Mouse (Mus musculus) megakaryocyte, embryonic 14.5 days (primary cell): Measurements from ENCODE around the gene Serpina1e. TPM values are rescaled to one million over a fixed set of nuclear protein-coding genes. Genes with fewer than 3 reads are reported as not detected.

Experiments used
- H3K27me3 ChIP-seq: replicated peaks from 2 replicates; pipeline ENCODE3; 2012; ENCODE audit warnings: inconsistent platforms
- H3K36me3 ChIP-seq: replicated peaks from 2 replicates; pipeline ENCODE3; 2012; ENCODE audit warnings: low read length, inconsistent platforms, mixed read lengths
- H3K4me1 ChIP-seq: 2 replicates; pipeline ENCODE4 v1.6.1; 2012; ENCODE audit warnings: inconsistent platforms
- H3K4me3 ChIP-seq: replicated peaks from 2 replicates; pipeline ENCODE3; 2012; ENCODE audit warnings: moderate library complexity, mild to moderate bottlenecking, inconsistent platforms
- H3K9me3 ChIP-seq: 2 replicates; pipeline ENCODE4 v1.6.1; 2012; ENCODE audit warnings: inconsistent platforms
- FLI1 ChIP-seq: IDR thresholded peaks from 2 replicates; pipeline ENCODE4 v1.6.1; 2012; ENCODE audit warnings: low read length, inconsistent platforms, mixed read lengths
- GATA1 ChIP-seq: IDR thresholded peaks from 3 replicates; pipeline ENCODE4 v1.6.1; 2012; ENCODE audit warnings: mixed read lengths, low read length, inconsistent platforms, borderline replicate concordance
- polyA plus RNA-seq: library from polyadenylated mRNA; stranded (reverse); fragments of >175 nt; gene quantifications from 2 replicates; pipeline ENCODE4 v1.2.3, GENCODE M21; 2012; ENCODE audit warnings: low replicate concordance; ENCODE audit not compliant: insufficient read depth

Gene Serpina1e
- polyA plus RNA-seq = not detected in 2 replicates

DNA sequence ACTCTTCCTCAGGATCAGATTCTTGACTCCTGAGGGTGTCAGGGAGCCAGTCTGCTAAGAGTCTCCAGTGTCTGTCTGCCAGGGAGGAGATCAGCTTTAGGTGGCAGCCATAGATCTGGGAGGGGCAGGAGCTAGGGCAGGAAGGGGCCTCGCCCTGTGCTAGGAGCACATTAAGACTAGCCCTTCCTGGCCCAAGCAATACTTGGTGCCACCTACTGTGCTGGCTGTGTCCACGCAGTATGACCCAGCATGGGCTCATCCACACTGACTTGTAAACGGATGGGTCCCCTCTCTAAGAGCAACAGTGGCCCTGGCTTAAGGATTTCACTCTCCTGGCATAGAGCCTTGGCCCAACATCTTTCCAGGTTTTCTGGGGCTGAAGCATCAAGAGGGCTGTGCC is at the start of gene Serpina1e:
Gene Serpina1e, minus strand, starts transcription at position 178 of the 400 bp plus-strand sequence.
- Histone ChIP-seq H3K9me3 (peaks cover 14% of the 10 kb centered on the region; the same call in 1 of the 2 replicates), H3K4me3 (no peak within 1 kb of the TSS), H3K36me3 (no peaks in the 10 kb centered on the region), H3K4me1 (no peaks in the 10 kb centered on the region), H3K27me3 (no peaks in the 10 kb centered on the region)
- TF ChIP-seq FLI1 (no peak), GATA1 (no peak)

DNA sequence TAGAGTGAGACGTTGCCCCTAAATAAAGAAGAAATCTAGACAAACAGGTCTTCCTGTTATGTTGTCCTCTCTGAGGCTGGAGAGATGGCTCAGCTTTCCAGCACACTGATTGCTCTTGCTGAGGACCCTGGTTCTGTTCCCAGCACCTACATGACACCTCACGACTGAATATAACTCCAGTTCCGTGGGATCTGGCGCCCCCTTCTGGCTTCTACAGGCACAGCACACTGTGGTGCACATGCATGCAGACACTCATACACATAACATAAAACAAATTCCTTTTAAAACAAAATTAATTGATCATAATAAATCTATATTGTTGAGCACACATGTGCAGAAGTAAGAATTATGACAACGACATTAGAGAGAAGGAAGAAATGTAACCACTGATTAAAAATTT is 45.9 kb upstream of the Serpina1e start:
- H3K4me1 ChIP-seq = peaks cover 7% of the 10 kb centered on the region; the same call in 1 of the 2 replicates
- no peaks in the 10 kb centered on the region for H3K36me3 ChIP-seq
- H3K9me3 ChIP-seq = peaks cover 29% of the 10 kb centered on the region
- H3K27me3 ChIP-seq = peaks cover 3% of the 10 kb centered on the region
- H3K4me3 ChIP-seq = no peak overlapping the region
- TF ChIP-seq FLI1 (no peak), GATA1 (no peak)

DNA sequence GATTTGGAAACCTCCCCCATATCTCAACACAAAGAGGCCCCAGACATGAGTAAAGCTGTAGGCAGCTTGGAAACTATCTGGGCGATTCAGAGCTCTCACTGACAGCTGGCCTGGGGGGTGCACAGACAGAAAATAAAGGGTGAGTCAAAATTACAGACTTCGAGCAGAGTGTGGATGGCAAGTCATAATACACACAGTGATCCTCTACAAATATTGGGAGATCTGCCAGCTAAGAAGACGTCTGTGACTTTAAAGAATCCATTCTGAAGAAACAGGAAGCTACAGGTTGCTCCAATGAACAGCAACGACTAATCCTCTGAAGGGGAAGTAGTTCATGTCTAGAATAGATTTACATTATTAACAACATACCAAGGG is 44.5 kb upstream of the Serpina1e start:
- no peak for TF ChIP-seq FLI1
- peaks cover 26% of the 10 kb centered on the region for H3K9me3 ChIP-seq

DNA sequence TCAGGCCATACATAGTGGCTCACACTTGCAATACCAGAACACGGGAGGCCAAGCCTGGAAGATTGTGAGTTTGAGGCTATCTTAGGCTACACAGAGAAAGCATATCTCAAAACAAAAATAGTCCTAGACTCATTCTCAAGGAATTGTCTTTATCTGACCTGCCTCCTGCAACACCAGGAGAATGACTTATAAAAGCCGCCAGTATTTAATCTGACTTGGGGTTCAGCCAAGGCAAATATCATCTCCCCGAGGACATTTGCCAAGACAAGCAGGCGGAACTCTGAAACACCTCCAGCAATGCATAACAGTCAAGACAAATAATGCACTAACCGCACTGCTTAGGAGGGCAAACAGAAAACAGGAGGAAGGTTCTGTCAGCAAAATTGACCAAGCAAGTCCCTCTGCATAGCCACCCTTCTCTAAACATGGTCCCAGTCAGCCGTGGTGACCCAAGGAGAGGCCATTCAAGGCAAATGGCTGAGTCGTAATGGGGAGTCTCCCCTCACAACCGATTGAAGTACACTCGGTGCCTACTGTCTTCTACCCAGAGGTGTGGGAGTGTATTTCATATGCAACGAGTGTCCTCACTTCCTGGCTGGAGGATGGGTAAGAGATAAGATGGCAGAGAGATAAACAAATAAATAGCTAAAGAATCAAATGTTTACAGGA is 43.9 kb upstream of the Serpina1e start:
- peaks cover 25% of the 10 kb centered on the region for H3K9me3 ChIP-seq
- H3K4me1 ChIP-seq = peaks cover 7% of the 10 kb centered on the region; the same call in 1 of the 2 replicates
- TF ChIP-seq FLI1 (no peak), GATA1 (no peak)
- H3K27me3 ChIP-seq = no peaks in the 10 kb centered on the region
- no peaks in the 10 kb centered on the region for H3K36me3 ChIP-seq
- H3K4me3 ChIP-seq = no peak overlapping the region

More for the DNA sequence above, 44.5 kb upstream of the Serpina1e start:
- Histone ChIP-seq H3K36me3 (no peaks in the 10 kb centered on the region), H3K4me3 (no peak overlapping the region), H3K4me1 (peaks cover 7% of the 10 kb centered on the region; the same call in 1 of the 2 replicates), H3K27me3 (no peaks in the 10 kb centered on the region)

DNA sequence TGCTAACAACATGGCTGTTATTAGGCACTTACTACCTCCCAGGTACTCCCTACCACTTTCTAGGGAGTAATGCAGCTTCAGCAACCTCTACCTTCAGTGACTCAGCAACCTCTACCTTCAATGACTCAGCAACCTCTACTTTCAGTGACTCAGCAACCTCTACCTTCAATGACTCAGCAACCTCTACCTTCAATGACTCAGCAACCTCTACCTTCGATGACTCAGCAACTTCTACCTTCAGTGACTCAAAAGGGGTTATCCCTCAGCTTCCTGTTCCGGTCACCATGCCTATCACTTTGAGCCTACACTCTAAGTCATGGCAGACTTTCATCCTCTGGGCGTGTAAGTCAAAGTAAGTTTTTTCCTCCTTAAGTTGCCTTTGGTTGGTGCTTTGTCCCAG is 41.8 kb upstream of the Serpina1e start:
- Histone ChIP-seq H3K36me3 (no peaks in the 10 kb centered on the region), H3K27me3 (peaks cover 6% of the 10 kb centered on the region), H3K4me3 (no peak overlapping the region), H3K4me1 (peaks cover 7% of the 10 kb centered on the region; the same call in 1 of the 2 replicates), H3K9me3 (peaks cover 25% of the 10 kb centered on the region)
- TF ChIP-seq FLI1 (no peak), GATA1 (no peak)

DNA sequence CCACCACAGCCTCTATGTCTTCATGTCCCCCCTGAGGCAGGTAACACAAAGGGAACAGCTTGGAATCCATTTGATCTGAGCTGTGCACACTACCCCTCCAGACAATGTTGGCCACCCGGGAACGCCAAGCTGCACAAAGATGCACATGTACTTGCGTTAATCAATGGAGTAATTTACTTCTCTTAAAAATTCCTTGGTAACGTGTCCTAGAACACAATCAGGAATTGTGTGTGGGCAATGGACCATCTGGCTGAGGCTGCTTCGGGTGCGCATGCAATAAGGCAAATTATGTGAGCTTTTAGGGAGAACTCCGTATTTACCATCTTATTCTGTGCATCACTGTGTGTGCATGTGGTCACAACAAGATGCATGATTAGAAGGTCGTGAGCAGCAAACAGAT is 40.8 kb upstream of the Serpina1e start:
- H3K27me3 ChIP-seq = peaks cover 6% of the 10 kb centered on the region
- H3K9me3 ChIP-seq = peaks cover 24% of the 10 kb centered on the region
- H3K4me1 ChIP-seq = peaks cover 7% of the 10 kb centered on the region; the same call in 1 of the 2 replicates
- TF ChIP-seq GATA1 (no peak), FLI1 (no peak)
- H3K4me3 ChIP-seq = no peak overlapping the region
- no peaks in the 10 kb centered on the region for H3K36me3 ChIP-seq

DNA sequence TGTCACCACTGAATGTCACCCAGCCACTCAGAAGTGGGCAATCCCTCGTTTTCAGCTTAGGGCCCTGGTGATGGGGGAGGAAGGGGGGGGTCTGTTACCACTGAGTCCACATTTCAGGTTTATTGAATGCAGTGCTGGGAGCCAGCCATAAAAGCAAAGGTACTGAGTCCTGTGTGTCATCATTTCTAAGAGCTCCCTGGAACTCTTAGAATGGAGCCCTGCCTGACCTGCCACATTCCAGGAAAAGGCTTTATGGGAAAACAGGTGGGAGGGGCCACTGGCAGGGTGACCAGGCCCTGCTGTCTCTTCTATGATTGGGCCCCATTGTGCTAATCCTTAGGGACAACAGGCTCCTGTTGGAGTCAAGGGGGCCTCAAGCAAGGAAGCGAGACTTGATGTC is 37.7 kb upstream of the Serpina1e start:
- TF ChIP-seq FLI1 = no peak
- TF ChIP-seq GATA1 = no peak
- Histone ChIP-seq H3K27me3 (peaks cover 18% of the 10 kb centered on the region), H3K4me1 (peaks cover 24% of the 10 kb centered on the region), H3K9me3 (peaks cover 15% of the 10 kb centered on the region), H3K4me3 (no peak overlapping the region), H3K36me3 (no peaks in the 10 kb centered on the region)

DNA sequence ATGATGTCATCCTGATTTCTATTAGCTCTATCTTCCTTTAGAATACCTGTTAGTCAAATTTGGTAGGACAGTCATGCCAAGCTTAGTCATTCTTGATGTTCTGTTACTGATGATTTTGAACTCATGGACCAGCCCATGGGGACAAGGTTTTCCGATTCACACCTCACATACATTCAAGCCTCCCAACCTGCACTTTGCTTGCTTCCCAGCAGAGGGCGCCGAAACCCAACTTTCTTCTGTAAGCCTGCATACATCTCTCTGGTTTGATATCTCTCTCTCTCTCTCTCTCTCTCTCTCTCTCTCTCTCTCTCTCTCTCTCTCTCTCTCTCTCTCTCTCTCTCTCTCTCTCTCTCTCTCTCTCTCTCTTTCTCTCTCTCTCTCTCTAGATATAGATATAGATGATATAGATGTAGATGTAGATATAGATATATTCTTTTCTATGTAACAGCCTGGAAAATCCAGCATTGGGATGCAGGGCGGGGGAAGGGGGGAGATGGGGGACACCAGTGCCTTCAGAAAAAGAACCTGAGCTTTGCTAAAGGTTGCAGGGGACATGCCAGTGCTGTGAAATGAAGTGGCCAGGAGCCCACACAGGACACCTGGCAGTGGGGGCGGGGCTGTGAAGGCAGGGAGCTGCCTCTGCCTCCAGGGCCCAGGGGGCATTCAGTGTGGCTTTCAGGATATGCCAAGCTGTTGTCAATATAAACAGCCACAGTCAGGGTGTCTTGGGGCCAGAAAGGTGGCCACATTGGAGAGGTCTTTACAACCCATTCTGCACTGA is 36.7 kb upstream of the Serpina1e start:
- peaks cover 18% of the 10 kb centered on the region for H3K27me3 ChIP-seq
- TF ChIP-seq GATA1 (no peak), FLI1 (no peak)
- H3K9me3 ChIP-seq = peaks cover 6% of the 10 kb centered on the region
- H3K4me1 ChIP-seq = peaks cover 17% of the 10 kb centered on the region
- H3K4me3 ChIP-seq = no peak overlapping the region
- no peaks in the 10 kb centered on the region for H3K36me3 ChIP-seq

DNA sequence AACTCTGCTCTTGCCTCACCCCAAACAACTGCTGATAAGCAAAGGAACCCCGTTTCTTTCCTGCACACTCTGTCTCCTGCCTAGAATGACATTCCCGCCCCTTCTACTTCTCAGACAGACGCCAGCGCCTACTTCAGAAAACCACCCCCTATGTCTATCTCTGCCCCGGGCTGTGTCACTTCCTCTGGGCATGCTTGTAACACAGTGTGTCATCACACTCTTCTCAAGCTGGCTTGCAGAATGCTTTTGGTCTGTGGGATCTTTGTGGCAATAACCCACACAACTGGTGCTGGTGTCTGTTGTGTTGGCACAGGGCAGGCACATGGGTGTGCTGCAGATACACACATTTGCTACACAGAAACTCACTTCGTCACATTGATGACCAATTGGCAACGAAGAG is 34.2 kb upstream of the Serpina1e start:
- Histone ChIP-seq H3K27me3 (peaks cover 25% of the 10 kb centered on the region), H3K4me1 (peaks cover 17% of the 10 kb centered on the region), H3K4me3 (peak overlapping the region; percentile 60), H3K9me3 (no peaks in the 10 kb centered on the region), H3K36me3 (no peaks in the 10 kb centered on the region)
- TF ChIP-seq FLI1 = no peak

DNA sequence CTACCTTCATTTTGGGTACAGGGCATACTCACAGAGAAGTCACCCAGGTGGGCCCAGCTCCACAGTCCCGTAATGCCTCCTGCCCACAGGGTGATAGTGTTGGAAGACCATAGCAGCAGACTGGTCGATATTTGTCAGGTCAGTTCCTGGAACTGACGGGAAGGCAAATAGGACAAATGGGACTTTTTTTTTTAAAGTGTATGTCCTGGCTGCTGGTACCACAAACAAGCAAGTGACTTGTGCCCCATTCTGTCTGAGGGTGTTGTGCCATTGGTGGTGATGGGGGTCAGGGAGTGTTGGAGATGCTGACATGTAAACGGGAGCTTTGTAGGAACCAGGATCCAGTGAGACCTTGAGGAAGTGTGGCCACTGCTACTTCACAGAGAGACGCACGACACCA is 31.1 kb upstream of the Serpina1e start, which contains the start of gene Serpina11:
Gene Serpina11, minus strand, starts transcription at position 101 of the 400 bp plus-strand sequence.
- H3K4me3 ChIP-seq = no peak within 1 kb of the TSS
- peaks cover 17% of the 10 kb centered on the region for H3K4me1 ChIP-seq
- TF ChIP-seq FLI1 (no peak), GATA1 (no peak)
- H3K27me3 ChIP-seq = peaks cover 22% of the 10 kb centered on the region
- H3K9me3 ChIP-seq = peaks cover 10% of the 10 kb centered on the region; the same call in 1 of the 2 replicates
- H3K36me3 ChIP-seq = no peaks in the 10 kb centered on the region
